Mouse (Mus musculus) urinary bladder, adult 2 months (tissue): ENCODE measurements around the gene Kdm1a. TPM values are rescaled to one million over a fixed set of nuclear protein-coding genes. Genes with fewer than 3 reads are reported as not detected.
A peak's percentile ranks its signal among the peaks of the same experiment; 100 is the strongest.

Experiments used
- DNase-seq: peaks from one replicate; pipeline ENCODE4 v3.0.0; 2022; ENCODE audit warnings: low spot score
- polyA plus RNA-seq: library from polyadenylated mRNA; depleted of rRNA; stranded (reverse); fragments of >200 nt; gene quantifications from 2 replicates; pipeline ENCODE4 v1.2.3, GENCODE M21; 2012; rRNA removed

The Kdm1a gene
- 41.8 and 42.4 TPM in 2 replicates for polyA plus RNA-seq

- DNase-seq: peak; percentile 92
These were observed at the start of gene Kdm1a for GRCm38 (mm10) chr4:136602568-136602967. Gene Kdm1a, minus strand, starts transcription at chr4:136602723.

DNA sequence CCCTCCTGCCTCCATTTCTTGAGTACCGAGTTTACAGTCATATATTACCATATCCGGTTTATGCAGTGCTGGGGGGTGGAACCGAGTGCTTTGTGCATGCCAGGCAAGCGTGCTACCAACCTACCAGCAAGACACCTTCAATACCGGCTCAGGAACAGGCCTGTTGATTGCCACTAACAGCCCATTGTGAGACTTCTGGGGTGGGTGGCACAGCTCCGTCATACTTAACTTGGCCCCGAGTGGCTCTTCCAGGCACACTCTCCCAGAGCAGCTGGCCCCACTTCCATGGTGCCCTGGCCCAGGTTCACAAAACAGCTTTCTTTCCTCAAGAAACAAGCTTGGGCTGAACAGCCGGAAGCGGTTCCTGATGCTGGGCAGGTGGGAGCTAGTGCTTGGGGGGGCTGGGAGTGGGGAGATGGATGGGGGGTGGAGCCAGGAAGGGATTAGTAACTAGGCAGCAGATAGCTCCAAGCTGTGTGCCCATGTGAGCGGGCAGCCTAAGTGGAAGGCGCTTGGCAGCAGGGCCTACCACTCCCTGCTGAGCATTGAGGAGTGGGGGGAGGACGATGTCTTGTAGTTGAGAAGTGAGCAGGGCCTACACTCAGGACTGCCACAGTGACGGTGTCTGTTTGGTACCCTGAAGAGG is 49.5 kb upstream of the Kdm1a start:
- DNase-seq: no peak

GRCm38 (mm10) chr4:136651357-136651811 is 48.9 kb upstream of the Kdm1a start:
- DNase-seq: no peak

DNA sequence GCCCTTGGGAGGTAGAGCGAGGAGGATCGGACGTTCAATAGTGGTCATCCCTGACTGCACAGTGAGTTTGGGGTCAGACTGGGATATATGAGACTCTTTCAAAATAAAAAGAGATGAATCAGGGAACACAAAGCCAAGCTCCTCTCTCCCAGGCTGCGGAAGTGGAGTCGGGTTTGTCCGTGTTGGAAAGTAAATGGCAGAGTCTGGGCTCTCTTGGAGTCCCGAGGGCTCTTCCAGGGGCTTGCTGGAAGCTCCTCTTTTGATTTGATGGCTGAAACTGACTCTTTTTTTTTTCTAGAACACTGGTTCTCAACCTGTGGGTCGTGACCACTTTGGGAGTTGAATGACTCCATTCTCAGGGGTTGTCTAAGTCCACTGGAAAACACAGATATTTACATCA is 47.7 kb upstream of the Kdm1a start:
- DNase-seq: no peak

DNA sequence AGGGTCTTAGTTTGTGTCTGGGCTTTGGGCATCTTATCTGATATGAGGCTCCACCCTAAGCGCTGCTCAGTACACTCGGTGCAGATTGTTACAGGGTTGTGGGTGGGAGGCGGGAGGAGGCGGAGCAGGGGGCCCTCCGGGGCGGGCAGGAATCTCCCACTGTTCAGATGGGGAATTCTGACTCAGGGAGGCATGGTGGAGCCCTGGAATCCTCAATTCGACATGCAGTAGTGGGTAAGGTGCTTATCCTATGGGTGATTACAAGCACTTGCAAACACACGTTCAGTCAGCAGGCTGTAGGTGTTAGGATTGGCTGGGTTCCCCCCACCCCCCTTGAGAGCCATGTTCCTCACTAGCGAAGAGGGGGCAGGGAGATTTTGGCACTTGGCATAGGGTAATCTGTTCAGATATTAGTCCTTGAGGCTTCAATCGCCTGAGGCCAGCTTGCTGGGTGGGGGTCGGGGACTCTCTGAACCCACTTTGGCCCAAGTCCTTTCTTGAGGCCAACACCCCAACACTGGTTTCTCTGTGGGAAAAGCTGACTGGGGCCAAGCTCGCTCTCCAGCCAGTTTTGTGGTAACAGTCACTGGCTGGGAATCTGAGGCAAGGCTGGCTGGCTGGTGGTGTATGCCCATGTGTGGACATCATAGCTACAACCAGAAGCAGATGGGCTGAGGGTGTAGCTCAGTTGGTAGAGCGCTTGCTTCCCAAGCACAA is 47.1 kb upstream of the Kdm1a start:
- DNase-seq: no peak

- peak; percentile 63 for DNase-seq
These were observed 46.5 kb upstream of the Kdm1a start for GRCm38 (mm10) chr4:136648922-136649479.

DNA sequence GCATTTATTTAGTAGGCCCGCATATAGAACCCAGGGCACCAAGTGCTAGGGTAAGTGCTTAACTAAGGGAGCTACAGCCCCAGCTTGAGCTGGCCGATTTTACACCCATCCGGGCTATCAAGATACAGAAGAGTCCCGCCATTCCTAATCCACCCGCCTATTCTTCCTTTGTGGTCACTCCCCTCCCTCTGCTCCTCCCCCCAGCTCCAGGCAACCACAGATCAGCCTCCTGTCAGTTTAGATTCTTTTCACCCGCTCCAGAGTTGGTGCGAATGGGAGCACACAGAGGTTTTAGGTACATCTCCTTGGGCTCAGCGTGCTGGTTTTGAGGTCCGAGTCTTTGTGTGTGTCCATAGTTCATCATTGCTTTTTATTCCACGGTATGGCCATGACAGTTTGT is 36.4 kb upstream of the Kdm1a start:
- DNase-seq: no peak

DNA sequence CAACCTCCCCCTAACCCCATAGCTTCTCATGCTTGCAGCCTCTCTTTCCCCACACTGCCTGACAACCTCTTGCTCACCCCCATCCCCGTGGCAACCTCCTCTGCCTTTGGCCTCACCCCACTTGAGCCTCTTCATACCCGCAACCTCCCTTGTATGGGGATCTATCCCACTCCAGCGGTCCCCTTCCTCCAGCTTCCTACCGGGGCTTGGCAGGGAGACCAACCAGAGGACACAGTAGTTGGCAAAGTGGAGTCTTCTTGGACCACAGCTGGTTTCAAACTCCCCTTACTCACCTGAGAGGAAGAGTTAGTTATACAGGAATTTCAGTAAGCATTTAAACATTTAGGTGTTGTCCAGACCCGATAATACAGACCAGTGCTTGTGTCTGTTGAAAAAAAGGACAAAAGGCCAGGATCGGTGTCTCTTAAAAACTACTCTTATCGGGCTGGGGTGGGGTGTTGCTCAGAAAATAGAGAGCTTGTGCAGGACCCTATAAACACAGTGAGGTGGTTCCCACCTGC is 35.8 kb upstream of the Kdm1a start:
- DNase-seq: no peak

DNA sequence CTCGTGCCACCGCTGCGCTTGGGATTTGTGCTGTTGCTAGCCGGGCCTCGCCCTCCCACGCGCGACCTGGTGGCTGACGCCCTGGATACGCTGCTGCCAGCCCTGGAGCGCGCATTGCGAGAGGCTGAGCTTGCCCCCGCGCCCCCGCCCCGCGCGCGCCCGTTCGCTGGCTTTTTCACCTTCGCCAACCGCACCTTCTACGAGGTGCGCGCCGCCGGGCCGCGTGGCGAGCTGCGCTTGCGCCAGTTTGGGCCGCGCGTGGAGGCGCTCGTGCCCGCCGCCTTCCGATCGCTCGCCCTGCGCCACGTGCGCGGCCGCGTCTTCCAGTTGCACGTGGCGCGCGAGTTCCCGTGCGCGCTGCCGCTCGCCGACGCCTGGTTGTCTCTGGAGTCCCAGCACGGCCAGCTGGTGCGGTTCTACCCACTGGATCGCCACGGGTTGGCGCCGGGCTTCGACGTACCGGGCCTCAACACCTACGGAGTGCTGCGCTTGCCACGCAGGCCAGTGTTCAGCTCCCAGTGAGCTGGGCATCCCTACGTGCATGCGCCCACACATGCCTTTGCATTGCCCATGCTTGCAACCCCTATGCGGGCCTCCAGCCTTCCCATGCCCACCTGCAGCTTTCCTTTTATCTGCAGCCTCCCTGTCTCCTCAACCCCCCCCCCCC is 35.2 kb upstream of the Kdm1a start:
- DNase-seq: no peak

- no peak for DNase-seq
These were observed 34.5 kb upstream of the Kdm1a start for GRCm38 (mm10) chr4:136636983-136637562.

GRCm38 (mm10) chr4:136636511-136636910 is 34.0 kb upstream of the Kdm1a start:
- DNase-seq: no peak

GRCm38 (mm10) chr4:136635995-136636394 is 33.5 kb upstream of the Kdm1a start:
- DNase-seq: no peak

GRCm38 (mm10) chr4:136631237-136631994 is 28.9 kb upstream of the Kdm1a start:
- no peak for DNase-seq

GRCm38 (mm10) chr4:136626590-136626989 is 24.1 kb upstream of the Kdm1a start:
- no peak for DNase-seq

DNA sequence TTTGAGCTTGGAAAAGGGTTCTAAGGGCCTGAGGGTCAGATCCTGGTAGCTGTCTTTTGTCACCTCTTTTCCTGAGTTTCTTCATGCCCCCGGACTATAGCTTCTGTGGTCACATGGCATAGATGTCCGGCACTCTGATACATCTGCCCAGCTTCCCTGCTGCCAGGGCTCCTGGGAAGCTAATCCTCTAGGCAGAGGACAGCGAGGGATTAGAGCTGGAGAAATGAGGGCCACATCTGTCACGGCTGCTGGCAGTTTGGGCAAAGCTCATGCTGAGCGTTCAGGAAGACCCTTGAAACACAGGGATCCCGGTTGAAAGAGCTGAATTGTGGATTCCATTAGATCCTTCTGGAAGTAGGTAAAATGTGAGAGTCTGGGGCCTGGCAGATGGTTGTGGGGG is 19.9 kb upstream of the Kdm1a start, which contains the start of gene Lactbl1:
Gene Lactbl1, plus strand, starts transcription at position 234 of the 400 bp plus-strand sequence.
- DNase-seq: no peak

- no peak for DNase-seq
These were observed 19.4 kb upstream of the Kdm1a start for GRCm38 (mm10) chr4:136621956-136622355.

DNA sequence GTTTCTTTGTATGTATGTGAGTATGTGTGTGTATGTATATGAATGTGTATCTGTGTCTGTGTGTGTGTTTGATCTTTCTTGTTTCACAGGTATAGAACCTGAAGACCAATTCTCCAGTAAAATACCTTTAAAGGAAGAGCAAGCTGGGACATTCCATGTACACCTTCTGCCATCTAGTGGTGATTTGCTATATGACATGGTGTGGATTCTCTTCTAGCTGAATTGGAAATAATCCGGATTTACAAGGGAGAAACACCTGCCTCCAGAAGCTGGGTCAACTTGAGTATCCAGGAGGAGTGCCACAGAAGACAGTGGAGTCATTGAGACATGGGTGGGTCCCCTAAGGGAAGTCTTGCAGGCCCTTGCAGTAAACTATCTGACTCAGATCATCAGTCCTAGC is 18.8 kb upstream of the Kdm1a start:
- DNase-seq: no peak

DNA sequence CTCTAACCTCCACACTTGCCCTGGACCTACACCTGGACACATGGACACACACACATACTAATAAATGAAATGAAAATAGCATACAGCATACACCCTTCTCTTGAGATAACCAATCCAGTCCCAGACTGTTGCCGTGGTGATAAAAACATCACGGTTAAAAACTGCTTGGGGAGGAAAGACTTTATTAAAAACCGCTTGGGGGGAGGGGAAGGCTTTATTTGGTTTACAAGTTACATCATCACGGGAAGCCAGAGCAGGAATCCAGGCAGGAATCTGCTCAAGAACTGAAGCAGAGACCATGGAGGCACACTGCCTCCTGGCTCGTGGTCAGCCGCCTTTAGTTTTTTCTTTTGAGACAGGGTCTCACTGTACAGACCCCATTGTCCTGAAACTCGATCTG is 11.1 kb upstream of the Kdm1a start:
- DNase-seq: no peak

DNA sequence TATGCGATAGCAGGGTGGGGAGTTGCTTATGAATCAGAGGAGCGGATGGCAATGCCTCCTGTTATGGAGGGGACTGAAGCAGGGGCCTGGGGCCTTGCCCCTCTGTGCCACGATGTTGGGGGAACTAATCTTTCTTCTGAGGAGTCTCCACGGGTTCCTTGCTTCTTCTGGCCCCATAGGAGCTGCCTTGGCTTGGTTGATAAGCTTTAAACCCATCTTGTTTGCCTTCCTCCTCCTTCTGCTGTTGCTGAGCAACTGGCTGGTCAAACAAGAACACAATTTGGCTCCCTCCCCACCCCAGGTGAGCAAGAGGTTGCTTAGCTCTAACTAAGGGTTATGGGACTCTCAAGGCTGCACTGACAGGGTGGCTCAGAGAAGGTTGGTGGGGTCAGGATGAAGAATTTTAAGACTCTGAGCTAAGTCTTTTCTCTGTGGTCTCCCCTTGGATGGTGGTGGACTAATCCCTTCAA is 7.9 kb upstream of the Kdm1a start, which contains the start of gene Tex46:
Gene Tex46, plus strand, starts transcription at position 51 of the 470 bp plus-strand sequence.
- DNase-seq: no peak

- DNase-seq: no peak
These were observed 3.4 kb upstream of the Kdm1a start for GRCm38 (mm10) chr4:136605756-136606485.
